Mouse (Mus musculus): ENCODE results near the gene Uhrf1. TPM values are rescaled to one million over a fixed set of nuclear protein-coding genes. Genes with fewer than 3 reads are reported as not detected.

Gene Uhrf1
- polyA plus RNA-seq, 1 experiment from 2014 or later = 74.8 TPM

GRCm38 (mm10) chr17:56370090-56370489 lies 67.0 kb downstream of the Uhrf1 start:
- Histone ChIP-seq H3K27me3 (replicated peaks; ENCODE audit: control insufficient read depth, insufficient read depth, low read length) (no peaks in the 10 kb centered on the region), H3K27ac (replicated peaks; ENCODE audit: low read depth, low read length) (no peak overlapping the region), H3K4me2 (ENCODE audit: low read depth, low read length) (no peak overlapping the region), H3K4me3 (ENCODE audit: low read depth, low read length) (no peak overlapping the region), H3K9ac (ENCODE audit: low read depth, low read length) (no peak overlapping the region), H3K4me1 (ENCODE audit: control insufficient read depth, insufficient read depth, low read length) (no peaks in the 10 kb centered on the region), H3K36me3 (ENCODE audit: control insufficient read depth, insufficient read depth, low read length) (peaks cover 39% of the 10 kb centered on the region), H3K9me3 (ENCODE audit: control insufficient read depth, low read length) (no peaks in the 10 kb centered on the region)
- ATAC-seq (ENCODE audit: low read depth) (no peak), DNase-seq (ENCODE audit: low spot score) (no peak)
- 85% methylated on average over 3 of the region's 3 CpGs for WGBS

DNA sequence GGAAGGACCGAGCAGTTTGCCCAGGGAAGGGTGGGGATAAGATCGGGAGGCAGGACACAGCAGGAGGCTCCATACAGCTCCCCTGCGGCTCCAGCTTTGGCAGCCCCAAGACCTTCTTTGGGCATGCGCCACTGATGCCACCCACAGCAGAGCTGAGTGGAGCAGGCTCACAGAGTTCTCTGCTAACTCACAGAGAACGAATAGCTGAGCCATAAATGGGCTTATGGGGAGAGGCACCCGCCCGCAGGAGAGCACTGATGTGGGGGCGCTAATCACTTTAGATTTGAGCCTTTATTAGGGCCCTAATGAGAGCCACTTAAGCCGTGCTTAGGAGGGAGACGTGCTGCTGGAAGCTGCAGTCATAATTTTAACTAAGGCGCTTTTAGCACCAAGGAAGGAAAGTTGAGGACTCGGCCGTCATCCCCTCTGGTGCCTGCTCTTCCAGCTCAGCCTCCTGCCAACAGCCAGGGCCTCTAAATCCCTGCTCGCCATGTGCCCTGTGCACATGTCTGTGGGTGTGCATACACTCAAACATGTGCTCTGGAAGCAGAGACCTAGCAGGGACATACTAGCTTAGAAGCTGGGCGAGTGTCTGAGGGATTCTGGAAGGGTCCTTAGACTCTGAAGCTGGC lies 68.0 kb downstream of the Uhrf1 start:
- Histone ChIP-seq H3K4me2 (ENCODE audit: low read depth, low read length) (no peak overlapping the region), H3K27ac (replicated peaks; ENCODE audit: low read depth, low read length) (no peak overlapping the region), H3K9me3 (ENCODE audit: control insufficient read depth, low read length) (no peaks in the 10 kb centered on the region), H3K27me3 (replicated peaks; ENCODE audit: control insufficient read depth, insufficient read depth, low read length) (no peaks in the 10 kb centered on the region), H3K4me3 (ENCODE audit: low read depth, low read length) (no peak overlapping the region), H3K36me3 (ENCODE audit: control insufficient read depth, insufficient read depth, low read length) (peaks cover 47% of the 10 kb centered on the region), H3K9ac (ENCODE audit: low read depth, low read length) (no peak overlapping the region), H3K4me1 (ENCODE audit: control insufficient read depth, insufficient read depth, low read length) (no peaks in the 10 kb centered on the region)
- no peak for ATAC-seq (ENCODE audit: low read depth)
- WGBS = 92% methylated on average over 15 of the region's 15 CpGs
- DNase-seq (ENCODE audit: low spot score) = no peak

DNA sequence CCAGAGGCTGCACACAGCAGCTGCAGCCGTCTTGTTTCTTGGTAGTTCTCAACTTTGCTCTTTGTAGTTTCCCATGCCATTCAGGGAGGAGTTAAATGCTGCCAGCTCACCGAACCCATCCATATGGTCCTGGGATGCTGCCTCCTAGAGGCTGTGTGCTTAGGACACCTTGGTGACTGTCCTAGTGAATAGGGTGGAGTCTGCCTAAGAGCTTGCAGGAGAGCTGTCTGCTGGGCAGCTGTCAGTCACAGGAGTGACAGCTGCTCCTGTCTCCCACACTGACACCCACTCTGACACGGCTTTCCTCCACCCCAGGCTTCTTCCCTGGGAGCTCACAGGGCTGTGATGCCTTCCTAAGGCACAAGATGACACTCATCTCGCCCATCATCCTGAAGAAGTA lies 69.0 kb downstream of the Uhrf1 start:
- Histone ChIP-seq H3K9ac (ENCODE audit: low read depth, low read length) (no peak overlapping the region), H3K27ac (replicated peaks; ENCODE audit: low read depth, low read length) (no peak overlapping the region), H3K4me2 (ENCODE audit: low read depth, low read length) (no peak overlapping the region), H3K4me1 (ENCODE audit: control insufficient read depth, insufficient read depth, low read length) (no peaks in the 10 kb centered on the region), H3K9me3 (ENCODE audit: control insufficient read depth, low read length) (no peaks in the 10 kb centered on the region), H3K27me3 (replicated peaks; ENCODE audit: control insufficient read depth, insufficient read depth, low read length) (no peaks in the 10 kb centered on the region), H3K36me3 (ENCODE audit: control insufficient read depth, insufficient read depth, low read length) (peaks cover 55% of the 10 kb centered on the region), H3K4me3 (ENCODE audit: low read depth, low read length) (no peak overlapping the region)
- DNase-seq (ENCODE audit: low spot score) (no peak), ATAC-seq (ENCODE audit: low read depth) (no peak)
- 63% methylated on average over 4 of the region's 4 CpGs for WGBS

Other genes with a start within 250 kb of the Uhrf1 start
- gene Ubxn6, start 228.3 kb upstream of the Uhrf1 start, polyA plus RNA-seq (2014; fragmentation: Nextera tagmentation; extraction: Ambion mirVana) = 32.7 and 39.8 TPM in 2 replicates
- 75.6 and 84.3 TPM in 2 replicates for gene Hdgfl2, start 223.7 kb upstream of the Uhrf1 start, polyA plus RNA-seq (2014; fragmentation: Nextera tagmentation; extraction: Ambion mirVana)
- 0.08 and 0.33 TPM in 2 replicates for gene Plin4, start 193.5 kb upstream of the Uhrf1 start, polyA plus RNA-seq (2014; fragmentation: Nextera tagmentation; extraction: Ambion mirVana)
- gene Plin5, start 185.7 kb upstream of the Uhrf1 start, polyA plus RNA-seq (2014; fragmentation: Nextera tagmentation; extraction: Ambion mirVana) = 0.54 and 0.57 TPM in 2 replicates
- gene Lrg1, start 181.3 kb upstream of the Uhrf1 start, polyA plus RNA-seq (2014; fragmentation: Nextera tagmentation; extraction: Ambion mirVana) = 0.62 and 1.3 TPM in 2 replicates
- gene Sema6b, start 163.0 kb upstream of the Uhrf1 start, polyA plus RNA-seq (2014; fragmentation: Nextera tagmentation; extraction: Ambion mirVana) = 4.3 and 5.4 TPM in 2 replicates
- 10.2 and 12.3 TPM in 2 replicates for gene Tnfaip8l1, start 140.8 kb upstream of the Uhrf1 start, polyA plus RNA-seq (2014; fragmentation: Nextera tagmentation; extraction: Ambion mirVana)
- 98.8 and 99.5 TPM in 2 replicates for gene Mydgf, start 119.4 kb upstream of the Uhrf1 start, polyA plus RNA-seq (2014; fragmentation: Nextera tagmentation; extraction: Ambion mirVana)
- 32.5 and 37.1 TPM in 2 replicates for gene Dpp9, start 84.4 kb upstream of the Uhrf1 start, polyA plus RNA-seq (2014; fragmentation: Nextera tagmentation; extraction: Ambion mirVana)
- gene Fem1a, start 46.5 kb upstream of the Uhrf1 start, polyA plus RNA-seq (2014; fragmentation: Nextera tagmentation; extraction: Ambion mirVana) = 19.6 and 20.5 TPM in 2 replicates
- gene Ticam1, start 26.5 kb upstream of the Uhrf1 start, polyA plus RNA-seq (2014; fragmentation: Nextera tagmentation; extraction: Ambion mirVana) = 6.9 and 8.1 TPM in 2 replicates
- 76.9 and 88.4 TPM in 2 replicates for gene Plin3, start 10.4 kb upstream of the Uhrf1 start, polyA plus RNA-seq (2014; fragmentation: Nextera tagmentation; extraction: Ambion mirVana)
- gene Arrdc5, start 3.0 kb upstream of the Uhrf1 start, polyA plus RNA-seq (2014; fragmentation: Nextera tagmentation; extraction: Ambion mirVana) = not detected in 2 replicates
- gene Kdm4b, start 22.7 kb downstream of the Uhrf1 start, polyA plus RNA-seq (2014; fragmentation: Nextera tagmentation; extraction: Ambion mirVana) = 29.1 and 32.3 TPM in 2 replicates
- gene Ptprs, start 173.2 kb downstream of the Uhrf1 start, polyA plus RNA-seq (2014; fragmentation: Nextera tagmentation; extraction: Ambion mirVana) = 104 and 116 TPM in 2 replicates
- gene Znrf4, start 209.1 kb downstream of the Uhrf1 start, polyA plus RNA-seq (2014; fragmentation: Nextera tagmentation; extraction: Ambion mirVana) = not detected in 2 replicates

All from embryonic facial prominence, embryonic 14.5 days (tissue).